Mouse (Mus musculus) spleen, adult 12 weeks (tissue): ENCODE results near the gene Pkhd1.

ENCODE experiments used
- DNase-seq: peaks from one replicate; pipeline ENCODE4 v3.0.0; 2022; ENCODE audit warnings: low spot score

The Pkhd1 gene

DNA sequence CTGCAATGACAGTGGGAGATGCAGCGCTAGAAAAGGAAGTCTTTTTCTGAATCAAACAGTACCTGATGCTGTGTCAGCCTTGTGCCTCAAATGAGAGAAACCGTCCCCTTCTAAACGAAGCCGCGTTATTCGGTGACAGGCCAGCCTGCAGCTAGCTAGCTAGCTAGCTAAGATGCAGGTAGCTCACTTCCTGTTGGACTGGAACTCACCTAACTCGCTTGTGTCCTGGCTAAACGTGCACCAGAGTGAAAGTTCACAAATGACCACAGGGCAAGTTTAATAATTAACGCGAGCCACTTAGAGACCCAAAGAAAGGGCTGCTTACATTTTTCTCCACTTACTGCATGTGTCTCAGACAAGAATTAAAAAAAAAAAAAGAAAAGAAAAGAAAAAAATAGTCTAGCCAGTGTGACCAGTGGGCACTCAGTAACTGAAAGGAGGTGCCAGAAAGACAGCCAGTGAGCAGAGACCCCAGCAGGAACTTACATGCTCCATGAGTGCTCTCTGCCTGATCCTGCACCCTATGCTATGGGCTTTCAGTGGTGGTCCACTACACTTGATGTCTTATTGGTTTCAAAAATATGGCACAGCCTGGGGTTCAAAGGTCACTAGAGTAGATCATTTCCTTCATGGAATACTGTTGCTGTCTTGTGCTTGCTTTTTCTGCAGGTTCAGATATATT, at the start of gene Pkhd1:
Pkhd1 (minus strand) TSS at position 216 of the 682 bp plus-strand sequence.
- no peak for DNase-seq

DNA sequence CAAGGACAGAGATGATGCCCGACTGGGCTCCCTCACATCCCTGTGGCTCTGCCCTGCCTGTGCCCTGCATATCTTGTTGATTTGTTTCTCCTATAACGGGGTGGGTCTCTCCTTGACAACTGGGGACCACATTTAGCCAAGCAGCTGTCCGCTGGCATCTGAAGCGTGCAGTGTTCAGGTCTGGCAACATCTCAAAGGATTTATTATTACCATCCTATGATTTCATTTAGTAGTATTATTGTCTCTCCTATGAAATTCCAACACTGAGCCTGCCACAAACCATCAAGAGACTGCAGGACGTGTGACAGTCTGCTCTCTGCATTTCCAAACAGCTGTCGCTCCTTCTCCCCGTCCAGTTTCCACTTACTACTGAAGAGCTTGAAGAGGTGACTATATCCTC, 49.7 kb upstream of the Pkhd1 start:
- DNase-seq = no peak

DNA sequence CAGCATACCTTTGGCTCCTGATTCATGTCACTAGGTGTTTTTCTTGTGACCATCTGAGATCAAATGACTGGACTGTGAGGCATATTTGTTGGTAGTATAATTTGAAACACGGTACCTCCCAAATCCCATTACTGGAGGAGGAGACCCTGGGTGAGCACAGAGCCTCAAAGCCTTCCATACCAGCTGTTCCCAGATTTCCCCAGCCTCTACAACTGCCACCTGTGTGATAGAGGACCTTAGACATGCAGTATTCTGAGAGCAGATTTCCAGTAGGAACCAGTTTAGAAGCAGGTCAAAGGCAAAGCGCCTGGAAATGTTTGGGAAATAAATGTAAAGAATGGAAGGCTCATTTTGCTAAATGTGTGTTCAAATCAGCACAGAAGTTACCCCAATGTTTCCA, 48.4 kb upstream of the Pkhd1 start:
- no peak for DNase-seq

DNA sequence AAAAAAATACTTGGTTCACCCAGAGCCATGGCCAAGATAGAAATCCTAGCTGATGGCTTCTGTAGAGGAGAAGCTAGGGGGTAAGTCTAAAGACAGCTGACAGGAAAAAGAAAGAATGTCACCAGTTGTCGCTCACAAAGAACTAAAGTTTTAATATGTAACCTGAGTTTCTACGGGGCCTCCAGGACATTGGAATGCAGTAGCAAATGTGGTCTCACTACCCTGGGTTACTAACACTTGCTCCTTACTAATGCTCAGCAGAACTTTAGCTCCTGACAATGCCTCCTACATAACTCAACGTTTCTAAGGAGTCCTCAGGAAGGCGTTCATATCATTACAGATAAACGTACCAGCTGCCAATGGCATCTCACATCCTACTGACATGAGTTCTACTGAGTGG, 37.2 kb upstream of the Pkhd1 start:
- no peak for DNase-seq

DNA sequence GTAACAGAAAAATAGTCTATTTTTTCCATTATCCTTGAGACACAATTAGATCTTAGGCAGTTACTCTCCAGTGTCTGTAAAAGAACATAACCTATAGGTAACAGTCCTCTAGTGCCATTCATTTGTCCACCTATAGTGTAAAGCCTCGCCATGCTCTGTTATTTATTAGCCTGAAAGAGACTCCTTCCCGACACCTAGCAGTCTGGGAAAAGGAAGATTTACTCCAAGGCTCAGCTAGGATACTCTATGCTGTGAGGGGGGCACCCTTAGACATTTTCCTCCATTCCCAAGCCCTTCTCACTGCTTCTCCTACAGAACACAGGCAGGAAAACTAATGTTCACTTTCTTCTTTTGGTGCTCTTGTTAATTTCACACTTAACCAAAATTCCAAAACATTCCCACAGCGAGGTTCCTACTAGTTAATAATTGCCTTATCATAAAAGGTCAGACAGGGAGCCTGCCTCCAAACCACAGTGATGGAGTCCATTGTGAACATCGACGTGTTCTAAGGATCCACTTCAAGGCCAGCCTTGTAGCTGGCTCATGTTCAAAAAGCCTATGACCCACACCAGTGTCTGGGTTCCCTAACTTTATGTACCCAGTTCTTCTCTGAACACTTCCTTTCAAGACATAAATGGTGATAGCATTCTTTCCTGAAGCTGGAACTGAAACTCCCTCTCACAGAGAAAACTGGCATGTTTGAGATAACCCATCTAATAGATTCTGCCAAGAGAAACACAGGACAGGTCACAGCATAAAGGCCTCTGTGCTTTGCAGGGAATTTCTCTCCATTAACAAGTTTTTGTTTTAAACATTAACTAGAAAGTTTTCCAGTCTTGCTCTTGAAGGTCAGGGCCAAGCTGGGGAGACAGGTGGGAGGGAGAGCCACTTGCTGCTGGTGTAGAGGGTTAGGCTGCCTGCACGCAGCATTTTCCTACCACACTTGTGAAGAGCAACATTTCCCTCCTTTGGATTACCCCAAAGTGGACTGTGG, 35.9 kb upstream of the Pkhd1 start:
- DNase-seq = no peak

DNA sequence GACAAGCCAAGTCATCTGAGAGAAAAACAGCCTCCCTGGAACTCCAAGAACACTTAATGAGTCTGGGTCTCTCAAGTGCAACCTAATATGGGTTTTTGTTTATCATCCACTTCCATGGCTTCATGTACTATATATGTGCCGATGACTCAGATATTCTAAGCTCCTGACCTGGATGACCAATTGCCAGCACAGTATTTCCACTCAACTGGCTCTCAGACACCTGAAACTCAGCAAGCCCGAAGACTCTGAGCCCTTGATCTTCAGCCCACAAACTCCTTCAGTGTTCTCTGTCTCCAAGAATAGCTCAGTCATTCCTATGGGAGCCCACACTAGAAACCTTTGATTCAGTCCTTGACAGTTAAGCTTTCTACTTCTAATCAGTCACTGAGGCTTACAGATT, 17.0 kb upstream of the Pkhd1 start:
- no peak for DNase-seq

DNA sequence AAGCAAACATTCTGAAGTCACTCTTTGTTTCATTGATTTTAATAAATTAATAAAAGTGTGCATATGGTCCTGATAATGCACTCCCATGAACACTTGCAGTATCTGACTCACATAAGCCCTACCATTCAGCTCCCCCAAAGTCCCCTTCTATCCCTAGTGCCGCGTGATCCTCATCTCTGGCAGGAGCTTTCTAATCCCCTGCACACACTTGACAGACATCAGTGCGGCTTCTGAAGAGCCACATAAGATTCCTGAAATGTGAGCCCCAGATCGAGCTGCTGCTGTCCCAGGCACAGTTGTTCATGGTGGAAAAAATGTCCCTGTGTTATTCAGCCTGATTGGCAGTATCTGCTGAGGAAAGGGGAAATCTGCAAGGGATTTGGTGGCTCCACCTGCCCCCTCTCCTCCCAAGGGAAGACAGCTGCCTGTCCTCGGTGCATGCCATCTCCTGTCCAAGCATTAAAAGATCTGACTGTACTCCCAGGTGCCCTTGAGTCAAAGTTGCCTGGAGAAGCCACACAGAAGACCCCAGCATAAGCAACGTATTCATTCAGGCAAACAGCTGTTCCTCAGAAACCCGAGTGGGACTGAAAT, 15.5 kb upstream of the Pkhd1 start:
- DNase-seq = no peak

DNA sequence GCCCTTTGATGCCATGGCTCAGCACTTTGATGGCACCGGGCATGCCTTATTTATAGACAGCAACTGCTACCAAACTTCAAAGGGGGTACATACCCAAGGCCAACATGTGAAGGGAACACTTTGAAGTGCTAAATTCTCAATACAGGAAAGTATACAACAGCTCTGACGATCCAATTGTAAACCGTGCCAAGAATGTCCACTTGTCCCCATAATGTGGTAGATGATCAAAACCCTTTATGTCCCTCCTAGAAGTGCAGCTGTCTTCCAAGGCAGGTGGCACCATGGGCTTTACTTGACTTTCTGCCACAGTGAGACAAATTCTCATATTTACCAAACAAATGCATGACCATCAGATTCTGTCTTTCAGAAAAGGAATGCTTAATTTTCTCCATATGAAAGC, 6.7 kb upstream of the Pkhd1 start:
- no peak for DNase-seq

DNA sequence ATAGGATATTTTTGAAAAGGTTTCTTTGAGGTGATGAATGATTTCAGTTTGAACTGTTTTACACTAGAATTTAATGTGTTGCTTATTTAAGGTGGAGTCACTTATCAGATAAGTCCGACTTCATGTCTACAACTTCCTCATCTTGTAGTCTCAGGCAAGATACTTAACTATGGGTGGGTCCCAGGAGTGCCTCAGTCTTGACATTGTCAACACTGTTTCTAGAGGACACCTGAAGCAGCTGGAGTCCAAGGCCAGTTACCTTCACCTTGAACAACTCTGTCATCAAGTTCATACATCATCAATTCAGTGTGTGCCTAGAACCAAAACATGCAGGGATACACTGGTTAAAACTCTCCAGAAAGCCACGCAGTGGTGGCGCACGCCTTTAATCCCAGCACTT, 5.5 kb upstream of the Pkhd1 start:
- DNase-seq = no peak

DNA sequence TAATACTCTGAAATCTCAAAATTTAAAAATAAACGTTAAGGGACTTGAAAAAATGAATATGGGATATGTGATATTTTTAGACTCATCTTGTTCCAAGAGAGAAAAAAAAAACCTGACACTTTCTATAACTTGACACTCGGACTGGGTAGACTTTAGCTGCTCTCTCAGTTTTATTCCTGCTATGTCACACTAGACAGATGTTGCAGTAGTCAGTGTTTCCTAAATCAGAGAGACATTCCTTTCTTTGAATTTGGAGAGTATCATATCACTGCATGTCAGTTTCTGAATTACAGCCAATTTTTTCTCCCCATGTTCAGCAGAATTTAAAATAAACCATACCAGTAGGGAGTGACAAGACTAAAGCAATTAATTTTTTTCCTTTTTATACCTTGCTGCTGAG, 2.7 kb upstream of the Pkhd1 start:
- no peak for DNase-seq

DNA sequence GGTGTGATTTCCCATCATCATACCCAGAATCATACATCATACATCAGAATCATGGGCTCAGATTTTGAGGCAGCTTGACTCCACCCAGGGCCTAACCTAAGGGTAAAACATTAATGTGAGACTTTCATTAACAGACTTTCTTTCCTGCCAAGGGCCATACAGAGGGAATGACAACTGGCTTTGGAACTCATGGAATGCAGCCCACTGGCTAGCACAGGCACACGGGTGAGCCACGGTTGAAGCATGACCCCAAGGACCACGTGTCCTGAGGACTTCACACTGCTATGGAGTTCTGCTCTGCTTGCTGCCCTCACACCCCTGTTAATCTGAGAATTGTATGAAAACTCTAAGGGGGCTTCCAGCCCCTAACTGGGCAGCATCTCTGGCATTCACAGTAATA, 1.5 kb upstream of the Pkhd1 start:
- no peak for DNase-seq

DNA sequence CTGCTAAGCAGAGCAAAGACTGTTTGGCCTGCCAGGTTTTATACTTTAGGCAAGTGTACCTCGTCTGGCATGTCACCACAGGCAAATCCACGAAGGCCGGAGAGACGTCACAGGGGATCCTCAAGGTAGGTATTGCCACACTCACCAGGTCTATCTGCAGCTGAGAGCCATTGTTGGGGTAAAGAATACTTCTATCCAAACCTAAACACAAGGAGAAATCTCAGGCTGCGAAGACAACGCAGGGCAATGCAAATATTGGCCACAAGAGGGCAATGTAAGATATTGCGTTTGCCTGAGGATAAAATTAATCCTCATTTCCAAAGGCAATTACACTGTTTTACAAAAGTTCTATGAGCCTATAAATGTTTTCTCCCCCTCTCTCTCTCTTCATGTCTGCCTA, 5.2 kb downstream of the Pkhd1 start:
- DNase-seq = no peak

DNA sequence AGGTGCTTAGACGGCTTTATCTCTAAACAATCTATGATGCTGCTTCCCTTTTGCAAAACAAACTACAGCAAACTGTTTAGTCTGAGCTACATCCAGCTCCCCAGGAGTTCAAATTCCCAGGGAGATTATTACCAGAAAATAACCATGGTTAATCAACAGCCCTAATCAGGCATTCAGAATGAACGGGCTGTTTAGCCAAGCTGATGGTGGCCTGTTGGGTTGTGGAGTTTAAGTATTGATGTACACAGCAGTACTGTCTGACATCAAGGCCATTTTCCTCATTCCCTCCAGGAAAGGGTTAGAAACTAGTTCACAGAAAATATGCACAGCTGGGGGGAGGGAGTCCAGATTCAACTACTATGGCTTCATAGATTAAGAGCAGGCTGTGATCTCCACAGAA, 12.4 kb downstream of the Pkhd1 start:
- DNase-seq = no peak

DNA sequence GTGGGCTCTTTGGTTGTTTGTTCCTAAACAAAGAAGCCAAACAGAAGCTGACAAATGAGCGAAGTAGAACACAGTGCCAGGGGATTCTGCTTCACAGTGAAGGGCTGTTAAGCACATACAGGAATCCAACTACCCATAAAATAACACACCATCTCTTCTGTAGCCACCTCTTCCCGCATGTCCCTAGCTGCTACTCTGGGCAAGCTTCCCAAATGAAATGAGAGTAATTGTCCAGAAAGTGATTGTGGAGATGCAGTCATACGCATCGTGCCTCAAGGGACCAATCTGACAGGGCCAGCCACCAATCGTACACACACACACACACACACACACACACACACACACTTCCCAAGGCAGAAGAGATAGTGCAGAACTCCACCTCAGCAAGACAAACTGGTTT, 27.4 kb downstream of the Pkhd1 start:
- DNase-seq = no peak

DNA sequence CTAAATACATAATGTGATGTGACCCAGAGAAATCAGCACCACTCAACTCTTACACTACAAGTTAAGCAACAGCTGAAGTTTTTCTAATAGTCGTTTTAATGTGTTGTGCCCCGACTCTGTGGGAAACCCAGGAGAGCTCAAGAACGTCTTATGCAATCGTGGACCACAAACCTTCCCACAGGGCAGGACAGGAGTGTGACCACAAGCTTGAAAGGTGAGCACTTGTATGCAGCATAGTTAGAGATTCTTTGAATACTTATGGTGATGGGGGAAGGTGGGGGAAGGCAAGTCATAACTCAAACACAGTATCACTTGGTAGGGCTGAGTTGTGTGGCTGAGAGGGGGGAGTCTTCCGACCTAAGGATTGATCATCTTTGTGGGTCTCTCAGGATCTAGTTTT, 46.4 kb downstream of the Pkhd1 start:
- DNase-seq = no peak

DNA sequence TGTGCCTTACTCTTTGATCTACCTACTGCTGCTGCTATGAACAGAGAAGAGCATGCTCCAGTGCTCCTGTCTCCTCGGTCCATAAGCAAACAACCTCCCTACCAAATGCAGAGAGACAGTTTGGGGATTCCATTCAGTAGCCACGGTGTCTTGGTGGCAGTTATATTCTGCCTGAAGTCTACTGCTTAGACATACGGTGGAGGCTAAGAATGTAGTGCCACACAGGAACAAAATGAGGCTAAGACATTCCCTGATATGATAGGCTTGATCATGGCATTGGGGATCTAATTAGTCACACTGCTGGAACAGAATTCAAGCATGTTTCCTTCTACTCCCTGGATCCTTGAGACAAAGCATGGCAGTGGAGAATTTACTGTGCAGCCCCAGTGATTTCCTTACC, 48.4 kb downstream of the Pkhd1 start:
- DNase-seq = no peak

DNA sequence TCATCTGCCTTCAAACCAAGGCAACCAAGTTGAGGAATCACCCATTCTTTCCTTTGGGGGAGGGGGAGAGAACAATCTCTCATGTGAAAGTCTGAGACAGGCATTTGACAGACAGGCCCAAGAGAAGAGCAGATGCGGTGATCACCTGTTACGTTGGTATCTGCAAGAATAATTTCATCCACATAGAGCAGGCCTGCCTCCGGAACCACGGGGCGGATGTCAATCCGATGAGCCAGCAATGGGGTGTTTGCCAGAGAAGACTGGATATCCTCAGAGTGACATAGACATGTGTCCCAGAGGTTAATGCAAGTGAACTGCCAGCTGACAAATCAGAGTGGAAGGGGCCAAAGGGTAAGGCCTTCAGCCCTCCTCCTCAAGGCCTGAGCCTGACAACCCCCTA, 59.4 kb downstream of the Pkhd1 start:
- no peak for DNase-seq

DNA sequence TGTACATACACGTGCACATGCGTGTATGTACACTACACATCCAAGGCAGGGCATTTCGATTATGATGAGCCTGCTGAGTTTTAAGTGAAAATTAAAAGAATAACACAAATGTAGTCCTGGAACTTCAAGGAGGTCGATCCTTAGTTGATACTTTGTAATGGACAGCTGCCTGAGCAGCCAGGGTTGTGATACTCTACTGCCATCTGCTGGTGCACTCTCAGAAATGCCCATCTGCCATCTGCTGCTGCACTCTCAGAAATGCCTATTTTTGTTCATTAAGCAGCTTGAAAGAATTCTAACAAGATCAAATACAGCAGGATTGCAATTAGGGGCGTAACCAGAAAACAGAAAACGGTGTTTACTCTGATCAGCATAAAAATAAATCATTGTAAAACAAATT, 63.5 kb downstream of the Pkhd1 start:
- no peak for DNase-seq

DNA sequence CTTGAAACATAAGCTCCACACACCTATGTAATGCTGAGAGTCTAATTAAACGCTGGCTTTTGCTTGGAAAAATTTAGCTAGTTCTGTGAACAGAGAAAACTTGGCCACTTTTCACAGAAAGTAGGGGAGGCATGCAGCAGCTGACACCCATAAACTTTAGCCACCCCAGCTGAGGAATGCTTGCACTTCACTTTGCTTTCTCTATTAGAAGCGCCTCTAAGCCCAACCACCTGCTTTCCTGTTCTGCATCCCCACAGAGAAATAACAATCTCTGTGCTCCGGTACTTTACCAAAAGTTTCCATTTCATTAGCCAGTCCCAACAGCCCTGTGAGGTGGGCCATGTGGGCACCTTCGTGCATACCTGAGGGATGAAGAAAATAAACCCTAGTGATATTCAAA, 66.5 kb downstream of the Pkhd1 start:
- DNase-seq = no peak

DNA sequence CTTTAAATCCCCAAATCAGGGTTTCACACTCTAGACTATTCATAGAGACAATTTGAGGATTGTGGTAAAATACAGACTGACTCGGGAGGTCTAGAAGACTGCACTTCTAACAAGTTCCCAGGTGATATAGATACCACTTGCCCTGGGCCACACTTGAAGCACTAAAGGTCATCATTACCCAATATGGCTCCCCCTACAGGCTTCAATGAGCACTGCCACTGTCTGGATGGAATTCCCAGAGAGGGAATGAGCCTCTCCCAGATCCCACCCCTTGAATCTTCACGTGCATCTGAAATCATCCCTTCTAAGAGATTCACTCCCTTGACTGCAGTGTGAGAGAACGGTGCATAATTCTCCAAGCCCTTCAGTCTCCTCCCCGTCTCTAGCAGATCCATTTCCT, 73.3 kb downstream of the Pkhd1 start:
- no peak for DNase-seq

DNA sequence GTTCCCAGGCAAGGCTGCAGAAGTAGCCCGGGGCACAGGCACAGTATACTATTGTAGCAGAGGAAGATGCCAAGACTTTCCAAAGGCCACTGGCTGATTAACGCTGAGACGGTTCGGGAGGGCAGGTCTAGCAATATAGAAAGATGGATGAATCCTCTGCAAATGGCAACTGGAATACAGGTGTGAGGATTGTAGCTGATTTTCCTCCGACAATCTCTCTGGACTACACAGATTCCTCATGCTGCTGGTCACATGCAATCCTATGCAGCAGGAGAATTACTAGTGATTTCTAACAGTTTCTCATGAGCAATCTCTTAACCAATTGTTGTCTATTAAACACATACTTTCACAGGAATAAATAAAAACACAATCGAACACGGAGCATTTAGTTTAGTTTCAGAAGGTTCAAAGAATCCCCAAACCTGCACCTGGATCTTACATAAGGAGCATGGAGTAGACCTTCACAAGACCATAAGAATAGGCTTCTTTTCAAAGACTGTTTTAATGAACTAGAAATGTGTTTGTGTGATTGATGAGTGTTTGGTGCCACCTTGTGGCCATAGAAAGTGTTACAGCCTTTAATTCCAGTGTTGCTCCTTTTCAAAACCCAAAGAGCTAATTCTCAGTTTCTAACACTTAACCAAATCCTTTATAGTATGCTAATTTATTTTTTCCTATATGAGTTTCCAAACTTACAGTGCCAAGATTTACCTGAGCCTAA, 104.3 kb downstream of the Pkhd1 start:
- DNase-seq = no peak

DNA sequence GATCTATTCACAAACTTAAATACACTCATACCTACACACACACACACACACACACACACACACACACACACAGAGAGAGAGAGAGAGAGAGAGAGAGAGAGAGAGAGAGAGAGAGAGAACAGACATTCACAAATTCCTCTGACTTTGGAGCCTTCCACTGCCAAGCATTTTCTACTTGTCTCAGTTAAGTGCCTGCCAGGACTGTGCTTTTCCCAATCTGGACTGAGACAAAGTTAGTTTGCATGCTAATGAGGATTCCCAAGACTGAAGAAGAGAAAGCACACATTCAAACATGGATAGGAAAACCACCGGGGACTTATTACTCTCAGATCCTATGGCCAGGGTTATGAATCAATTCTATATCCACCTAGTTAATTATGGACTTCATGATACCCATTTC, 118.9 kb downstream of the Pkhd1 start:
- no peak for DNase-seq

DNA sequence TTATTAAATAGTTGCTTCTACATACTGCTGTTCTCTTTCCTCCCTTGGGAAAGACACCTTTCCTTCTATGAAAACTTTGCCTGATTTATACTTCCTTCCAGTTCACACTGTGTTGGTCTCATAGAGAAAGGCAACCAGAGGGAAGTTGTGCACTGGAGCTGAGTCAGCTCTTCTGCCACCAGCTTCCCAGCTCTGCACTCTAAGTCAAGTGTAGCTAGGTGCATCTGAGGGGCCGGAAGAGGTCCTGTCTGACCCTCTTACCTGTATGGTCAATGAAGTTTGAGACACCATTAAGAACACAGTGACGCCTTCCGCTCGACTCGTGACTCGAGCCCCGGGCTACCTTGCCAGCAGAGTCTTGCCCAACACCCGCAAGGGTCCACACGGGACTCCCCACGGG, 131.8 kb downstream of the Pkhd1 start:
- no peak for DNase-seq
